25 mouse cellular contexts compared by ENCODE assay signal in the genomic region with DNA sequence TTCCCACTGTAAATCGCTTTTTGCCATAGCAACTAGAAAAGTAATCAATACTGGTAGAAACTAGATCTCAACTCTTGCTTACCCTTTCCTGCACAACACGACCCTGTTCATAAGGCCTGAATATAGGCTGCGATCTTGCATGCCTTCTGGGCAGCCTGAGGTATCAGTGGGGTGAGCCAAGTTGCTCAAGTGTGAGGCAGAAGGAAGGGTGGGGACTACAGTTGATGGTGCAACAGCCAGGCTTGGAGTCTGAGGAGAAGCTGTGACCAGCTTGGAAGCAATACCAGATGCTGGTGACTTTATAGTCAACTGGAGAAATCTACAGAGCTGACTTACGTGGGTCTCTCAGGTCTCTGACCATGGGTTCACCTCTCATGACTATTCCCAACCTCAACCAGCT.
A peak's percentile ranks its signal among the peaks of the same experiment; 100 is the strongest.
DNase-seq lines count a peak whose midpoint lies in the region; ATAC-seq and TF ChIP-seq lines count a peak whose summit lies in the region.
"Had no signal": no experiment of that assay in that cellular context is flagged by ENCODE, and none has a peak within 500 bp of the region (broad histone marks: within the 10 kb centered on the region; RNA-seq: fewer than 3 reads in every experiment).

No protein-coding gene starts in this region.

- H3K9ac ChIP-seq in lung, postnatal 0 days (replicated peaks; ENCODE audit: low read depth), result no peak overlapping the region
- H3K9ac ChIP-seq: embryonic facial prominence, embryonic 13.5 days; forebrain, embryonic 12.5 days; forebrain, embryonic 15.5 days; hindbrain, embryonic 12.5 days; hindbrain, embryonic 15.5 days had no signal

- H3K4me3 ChIP-seq in lung, postnatal 0 days (ENCODE audit: low read depth, low read length), result no peak overlapping the region
- H3K4me3 ChIP-seq: embryonic facial prominence, embryonic 10.5 days; embryonic facial prominence, embryonic 13.5 days; erythroblast, embryonic 14.5 days; forebrain, embryonic 12.5 days; forebrain, embryonic 15.5 days; hindbrain, embryonic 12.5 days; hindbrain, embryonic 15.5 days had no signal

- H3K4me1 ChIP-seq in lung, postnatal 0 days (ENCODE audit: insufficient read depth, low read depth, low read length), result no peaks in the 10 kb centered on the region
- H3K4me1 ChIP-seq: embryonic facial prominence, embryonic 13.5 days; hindbrain, embryonic 12.5 days had no signal

- TF ChIP-seq EP300 in lung, postnatal 0 days (IDR thresholded peaks at IDR 0.05), result no peak

- TF ChIP-seq CTCF in lung, postnatal 0 days (IDR thresholded peaks at IDR 0.05), result no peak

- H3K27ac ChIP-seq in lung, postnatal 0 days (ENCODE audit: low read length), result no peak overlapping the region
- H3K27ac ChIP-seq: embryonic facial prominence, embryonic 10.5 days; embryonic facial prominence, embryonic 13.5 days; forebrain, embryonic 12.5 days; forebrain, embryonic 15.5 days; hindbrain, embryonic 12.5 days; hindbrain, embryonic 15.5 days had no signal

- no peaks in the 10 kb centered on the region for H3K9me3 ChIP-seq in lung, postnatal 0 days (ENCODE audit: low read length)
- H3K9me3 ChIP-seq: embryonic facial prominence, embryonic 13.5 days; forebrain, embryonic 12.5 days; forebrain, embryonic 15.5 days; G1E; hindbrain, embryonic 12.5 days; hindbrain, embryonic 15.5 days had no signal

- peak; percentile 39 for DNase-seq in lung, postnatal 36 days
- no peak for DNase-seq in lung, postnatal 0 days (ENCODE audit: low spot score)
- no peak for DNase-seq in kidney, postnatal 14 days
- no peak for DNase-seq in urinary bladder, adult 2 months (ENCODE audit: low spot score)
- DNase-seq: adrenal gland, adult 8-10 months; adrenal gland, postnatal 25 days; B cell, adult 2 months; cerebellum, adult 18-20 months; cerebellum, adult 9-10 months; cerebellum, postnatal 25 days; embryo, embryonic 11 days; gastrocnemius, postnatal 25 days had no signal

- 90% methylated on average over 4 of the region's 4 CpGs for WGBS in lung, postnatal 0 days

- H3K4me2 ChIP-seq in lung, postnatal 0 days (replicated peaks; ENCODE audit: low read depth, low read length), result no peak overlapping the region
- H3K4me2 ChIP-seq: embryonic facial prominence, embryonic 13.5 days; forebrain, embryonic 12.5 days; forebrain, embryonic 15.5 days; heart, embryonic 11.5 days; hindbrain, embryonic 12.5 days; hindbrain, embryonic 15.5 days had no signal

- no peaks in the 10 kb centered on the region for H3K27me3 ChIP-seq in lung, postnatal 0 days (replicated peaks; ENCODE audit: insufficient read depth, low read length)
- H3K27me3 ChIP-seq: CH12.LX; embryonic facial prominence, embryonic 13.5 days; forebrain, embryonic 12.5 days; forebrain, embryonic 15.5 days; hindbrain, embryonic 12.5 days; hindbrain, embryonic 15.5 days; Patski had no signal

- ATAC-seq in lung, postnatal 0 days, result no peak
- ATAC-seq in megakaryocyte, adult 5-6 weeks (ENCODE audit: poor library complexity, severe bottlenecking), result peak; percentile 87
- 0 out of 2 replicates have a peak, but pooled peaks have one; percentile 33 for ATAC-seq in monocyte, adult 5-6 weeks (replicated peaks; ENCODE audit: insufficient number of reproducible peaks, low FRiP score, low TSS enrichment, poor library complexity, severe bottlenecking)
- ATAC-seq: forebrain, embryonic 15.5 days; Patski had no signal

- no peaks in the 10 kb centered on the region for H3K36me3 ChIP-seq in lung, postnatal 0 days (ENCODE audit: insufficient read depth, low read length)
- H3K36me3 ChIP-seq: embryonic facial prominence, embryonic 10.5 days; embryonic facial prominence, embryonic 13.5 days; forebrain, embryonic 12.5 days; forebrain, embryonic 15.5 days; G1E; hindbrain, embryonic 12.5 days; hindbrain, embryonic 15.5 days had no signal
